Mouse (Mus musculus) forebrain, postnatal 0 days (tissue): ENCODE results near the gene Gm27027. TPM values are rescaled to one million over a fixed set of nuclear protein-coding genes. Genes with fewer than 3 reads are reported as not detected.

Source experiments
- ATAC-seq: fragments of 200-750 bp; cut with Nextera tagmentation; 2 replicates; pipeline ENCODE4 v1.8.0; 2017; ENCODE audit warnings: mild to moderate bottlenecking, moderate library complexity
- DNase-seq: peaks from one replicate; pipeline ENCODE4 v3.0.0-alpha.2; 2015
- H3K27ac ChIP-seq: fragments of 300-500 bp; sonication (generic); 2 replicates; pipeline ENCODE4 v1.5.1; 2014; ENCODE audit warnings: low read depth, mild to moderate bottlenecking, antibody characterized with exemption, low read length, moderate library complexity, mixed read lengths
- H3K27me3 ChIP-seq: fragments of 300-500 bp; sonication (generic); 2 replicates; pipeline ENCODE4 v1.6.1; 2014; ENCODE audit warnings: mild to moderate bottlenecking, low read length, mixed read lengths; ENCODE audit not compliant: insufficient read depth
- H3K36me3 ChIP-seq: fragments of 300-500 bp; sonication (generic); 2 replicates; pipeline ENCODE4 v1.6.1; 2014; ENCODE audit warnings: mild to moderate bottlenecking, moderate library complexity; ENCODE audit not compliant: insufficient read depth
- H3K4me1 ChIP-seq: fragments of 300-500 bp; sonication (generic); 2 replicates; pipeline ENCODE4 v1.6.1; 2014; ENCODE audit warnings: antibody characterized with exemption; ENCODE audit not compliant: insufficient read depth
- H3K4me2 ChIP-seq: fragments of 300-500 bp; sonication (generic); 2 replicates; pipeline ENCODE4 v1.6.1; 2014; ENCODE audit warnings: low read depth, mild to moderate bottlenecking, moderate library complexity
- H3K4me3 ChIP-seq: fragments of 300-500 bp; sonication (generic); 2 replicates; pipeline ENCODE4 v1.5.1; 2014; ENCODE audit warnings: low read depth, low read length, mixed read lengths
- H3K9ac ChIP-seq: fragments of 300-500 bp; sonication (generic); 2 replicates; pipeline ENCODE4 v1.6.1; 2014; ENCODE audit warnings: mild to moderate bottlenecking
- H3K9me3 ChIP-seq: fragments of 300-500 bp; sonication (generic); 2 replicates; pipeline ENCODE4 v1.6.1; 2016; ENCODE audit warnings: low read length
- CTCF ChIP-seq: sonication (generic); IDR thresholded peaks from 2 replicates; pipeline ENCODE4 v1.5.1; 2016; ENCODE audit warnings: antibody characterized with exemption, control low read depth, low read depth
- WGBS: fragments of 180-500 bp; shearing (Covaris S2); extraction: QIAGEN DNeasy Blood & Tissue Kit; methylation state at CpG from one replicate; pipeline ENCODE4 v1.1.7; 2014; 5-methylcytosine and 5-hydroxymethylcytosine counted together
- polyA plus RNA-seq: library from polyadenylated mRNA; unstranded; fragments of >200 nt; fragmentation: Nextera tagmentation; extraction: Ambion mirVana; gene quantifications from 2 replicates; pipeline ENCODE4 v1.2.1, GENCODE M21; 2015
- total RNA-seq: library from RNA; depleted of rRNA; stranded (reverse); fragments of >200 nt; gene quantifications from 2 replicates; pipeline ENCODE4 v1.2.3, GENCODE M21; 2014; rRNA removed

Gm27027 gene
- total RNA-seq (not detected in 2 replicates), polyA plus RNA-seq (not detected in 2 replicates)

- TF ChIP-seq CTCF = no peak
- 95% methylated on average over 6 of the region's 6 CpGs for WGBS
- DNase-seq = no peak
- Histone ChIP-seq H3K9me3 (no peaks in the 10 kb centered on the region), H3K4me1 (0 out of 2 replicates have a peak, but pooled peaks cover 5% of the 10 kb centered on the region), H3K9ac (no peak within 1 kb of the TSS), H3K36me3 (peaks cover 56% of the 10 kb centered on the region), H3K4me3 (no peak within 1 kb of the TSS), H3K27me3 (no peaks in the 10 kb centered on the region), H3K27ac (no peak within 1 kb of the TSS), H3K4me2 (no peak within 1 kb of the TSS)
- no peak for ATAC-seq
These were observed at the start of gene Gm27027 for GRCm38 (mm10) chr2:93996254-93996653. Gene Gm27027, minus strand, starts transcription at chr2:93996354.

GRCm38 (mm10) chr2:94045411-94046090, 49.4 kb upstream of the Gm27027 start:
- Histone ChIP-seq H3K9ac (no peak overlapping the region), H3K4me3 (no peak overlapping the region), H3K9me3 (no peaks in the 10 kb centered on the region), H3K27me3 (no peaks in the 10 kb centered on the region), H3K36me3 (no peaks in the 10 kb centered on the region), H3K4me2 (no peak overlapping the region), H3K4me1 (peaks cover 27% of the 10 kb centered on the region), H3K27ac (0 out of 2 replicates have a peak overlapping the region, but pooled peaks have one; percentile 15)
- ATAC-seq (peak; percentile 24; the same call in 1 of the 2 replicates), DNase-seq (peak; percentile 52)
- TF ChIP-seq CTCF = no peak
- WGBS = 37% methylated on average over 6 of the region's 6 CpGs

GRCm38 (mm10) chr2:94044174-94044573, 48.0 kb upstream of the Gm27027 start:
- Histone ChIP-seq H3K9me3 (no peaks in the 10 kb centered on the region), H3K4me1 (peaks cover 24% of the 10 kb centered on the region), H3K4me3 (no peak overlapping the region), H3K4me2 (no peak overlapping the region), H3K27me3 (no peaks in the 10 kb centered on the region), H3K36me3 (no peaks in the 10 kb centered on the region), H3K27ac (peak overlapping the region; percentile 73), H3K9ac (no peak overlapping the region)
- DNase-seq (no peak), ATAC-seq (no peak)
- TF ChIP-seq CTCF = no peak
- WGBS = 49% methylated on average over 2 of the region's 2 CpGs

GRCm38 (mm10) chr2:94043662-94044061, 47.5 kb upstream of the Gm27027 start:
- TF ChIP-seq CTCF = no peak
- ATAC-seq (peak; percentile 92), DNase-seq (peak; percentile 82)
- Histone ChIP-seq H3K27ac (no peak overlapping the region), H3K9me3 (no peaks in the 10 kb centered on the region), H3K27me3 (no peaks in the 10 kb centered on the region), H3K36me3 (no peaks in the 10 kb centered on the region), H3K4me1 (peaks cover 19% of the 10 kb centered on the region), H3K4me3 (no peak overlapping the region), H3K9ac (no peak overlapping the region), H3K4me2 (peak overlapping the region; percentile 13; the same call in 1 of the 2 replicates)
- WGBS = 13% methylated on average over 5 of the region's 5 CpGs

- Histone ChIP-seq H3K27ac (peak overlapping the region; percentile 37; the same call in 1 of the 2 replicates), H3K27me3 (no peaks in the 10 kb centered on the region), H3K9me3 (no peaks in the 10 kb centered on the region), H3K4me3 (no peak overlapping the region), H3K36me3 (no peaks in the 10 kb centered on the region), H3K4me2 (no peak overlapping the region), H3K4me1 (peaks cover 13% of the 10 kb centered on the region), H3K9ac (no peak overlapping the region)
- ATAC-seq = no peak
- no peak for TF ChIP-seq CTCF
- DNase-seq = no peak
- 86% methylated on average over 3 of the region's 3 CpGs for WGBS
These were observed 46.3 kb upstream of the Gm27027 start for GRCm38 (mm10) chr2:94042461-94042860.

GRCm38 (mm10) chr2:94040391-94041125, 44.4 kb upstream of the Gm27027 start:
- WGBS = 94% methylated on average over 5 of the region's 5 CpGs
- H3K4me2 ChIP-seq = no peak overlapping the region
- no peak overlapping the region for H3K9ac ChIP-seq
- peaks cover 13% of the 10 kb centered on the region for H3K4me1 ChIP-seq
- TF ChIP-seq CTCF = no peak
- no peak overlapping the region for H3K4me3 ChIP-seq
- ATAC-seq (no peak), DNase-seq (no peak)
- H3K27ac ChIP-seq = no peak overlapping the region
- H3K36me3 ChIP-seq = no peaks in the 10 kb centered on the region
- no peaks in the 10 kb centered on the region for H3K27me3 ChIP-seq
- H3K9me3 ChIP-seq = no peaks in the 10 kb centered on the region
